Mouse (Mus musculus) heart, adult 2 months (tissue): ENCODE data around the gene Ttc21a. TPM values are rescaled to one million over a fixed set of nuclear protein-coding genes. Genes with fewer than 3 reads are reported as not detected.
A peak's percentile ranks its signal among the peaks of the same experiment; 100 is the strongest.

Experiments used
- DNase-seq, 2 experiments: peaks; one replicate each; pipeline ENCODE4 v3.0.0; 2021
- H3K27ac ChIP-seq: fragments of 200-600 bp; 2 replicates; pipeline ENCODE4 v1.8.1; 2022
- H3K27me3 ChIP-seq: fragments of 200-500 bp; 2 replicates; pipeline ENCODE4 v1.6.1; 2012; ENCODE audit warnings: mild to moderate bottlenecking, low read length, inconsistent platforms, mixed read lengths; ENCODE audit not compliant: control insufficient read depth, insufficient read depth
- H3K36me3 ChIP-seq: fragments of 200-500 bp; 2 replicates; pipeline ENCODE4 v1.6.1; 2012; ENCODE audit warnings: low read length, inconsistent platforms; ENCODE audit not compliant: control insufficient read depth, insufficient read depth
- H3K4me1 ChIP-seq: fragments of 200-500 bp; 2 replicates; pipeline ENCODE4 v1.6.1; 2011; ENCODE audit warnings: low read length; ENCODE audit not compliant: control insufficient read depth, insufficient read depth
- H3K4me3 ChIP-seq: fragments of 200-600 bp; 2 replicates; pipeline ENCODE4 v1.8.1; 2022
- H3K79me2 ChIP-seq: fragments of 200-500 bp; replicated peaks from 2 replicates; pipeline ENCODE4 v1.6.1; 2012; ENCODE audit warnings: mild to moderate bottlenecking, inconsistent platforms, low read length, moderate library complexity, mixed read lengths; ENCODE audit not compliant: control insufficient read depth, insufficient read depth
- H3K9ac ChIP-seq: fragments of 200-500 bp; 2 replicates; pipeline ENCODE4 v1.6.1; 2012; ENCODE audit warnings: low read depth, mild to moderate bottlenecking, control low read depth, inconsistent platforms, low read length, mixed read lengths
- CTCF ChIP-seq: fragments of 200-600 bp; IDR thresholded peaks from 2 replicates; pipeline ENCODE4 v1.8.1; 2022; ENCODE audit warnings: antibody characterized with exemption, mild to moderate bottlenecking, moderate library complexity
- EP300 ChIP-seq: fragments of 200-500 bp; IDR thresholded peaks from 2 replicates; pipeline ENCODE4 v1.6.1; 2011; ENCODE audit warnings: low read depth, low read length, control low read depth; ENCODE audit not compliant: insufficient read depth
- POLR2A ChIP-seq: fragments of 200-500 bp; IDR thresholded peaks from 2 replicates; pipeline ENCODE4 v1.6.1; 2011; ENCODE audit warnings: mild to moderate bottlenecking, low read depth, low read length, control low read depth; ENCODE audit not compliant: insufficient read depth
- WGBS: fragments of 180-500 bp; shearing (Covaris S2); methylation state at CpG from one replicate; pipeline ENCODE4 v1.1.7; 2018; 5-methylcytosine and 5-hydroxymethylcytosine counted together
- intact Hi-C: fragments of 180-260 bp; cut with DNase I; formaldehyde crosslinking; loops from one replicate; pipeline ENCODE4 v1.15.1; 2025
- polyA plus RNA-seq: library from polyadenylated mRNA; depleted of rRNA; stranded (reverse); fragments of >200 nt; gene quantifications from 2 replicates; pipeline ENCODE4 v1.2.3, GENCODE M21; 2012
- total RNA-seq, 2 experiments: library from RNA; stranded (reverse); gene quantifications; 2 replicates each; pipeline ENCODE4 v1.2.3; 2021

Gene Ttc21a
- total and polyA plus RNA-seq, 3 experiments, result 0.70 TPM; not detected in 2

DNA sequence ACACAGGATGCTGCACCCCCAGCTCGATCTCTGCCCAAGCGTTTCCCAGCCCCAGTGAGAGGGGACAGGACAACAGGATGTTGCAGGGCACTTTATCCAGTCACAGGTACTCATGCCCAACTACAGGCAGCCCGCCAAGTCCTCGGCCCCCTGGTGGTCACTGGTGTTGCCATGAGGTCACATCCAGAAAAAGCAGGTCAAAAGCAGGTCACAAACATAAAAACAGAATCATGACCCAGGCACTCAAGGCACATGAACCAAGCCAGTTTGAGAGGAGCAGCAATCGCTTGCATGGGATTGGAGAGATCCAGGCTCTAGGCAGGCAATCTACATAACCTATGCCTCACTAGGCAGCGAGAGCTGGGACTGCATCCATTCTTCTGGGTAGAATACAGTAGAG, 32.8 kb downstream of the Ttc21a start:
- Histone ChIP-seq H3K4me1 (peaks cover 9% of the 10 kb centered on the region), H3K27me3 (no peaks in the 10 kb centered on the region), H3K27ac (peak overlapping the region; percentile 11; the same call in 1 of the 2 replicates), H3K9ac (no peak overlapping the region), H3K36me3 (peaks cover 4% of the 10 kb centered on the region), H3K79me2 (no peaks in the 10 kb centered on the region), H3K4me3 (no peak overlapping the region)
- TF ChIP-seq CTCF (peak; percentile 64), EP300 (no peak), POLR2A (no peak)
- DNase-seq, result peak; percentile 48 to 73
- 31% methylated on average over 6 of the region's 6 CpGs for WGBS
- intact Hi-C loops, result no loop called here

DNA sequence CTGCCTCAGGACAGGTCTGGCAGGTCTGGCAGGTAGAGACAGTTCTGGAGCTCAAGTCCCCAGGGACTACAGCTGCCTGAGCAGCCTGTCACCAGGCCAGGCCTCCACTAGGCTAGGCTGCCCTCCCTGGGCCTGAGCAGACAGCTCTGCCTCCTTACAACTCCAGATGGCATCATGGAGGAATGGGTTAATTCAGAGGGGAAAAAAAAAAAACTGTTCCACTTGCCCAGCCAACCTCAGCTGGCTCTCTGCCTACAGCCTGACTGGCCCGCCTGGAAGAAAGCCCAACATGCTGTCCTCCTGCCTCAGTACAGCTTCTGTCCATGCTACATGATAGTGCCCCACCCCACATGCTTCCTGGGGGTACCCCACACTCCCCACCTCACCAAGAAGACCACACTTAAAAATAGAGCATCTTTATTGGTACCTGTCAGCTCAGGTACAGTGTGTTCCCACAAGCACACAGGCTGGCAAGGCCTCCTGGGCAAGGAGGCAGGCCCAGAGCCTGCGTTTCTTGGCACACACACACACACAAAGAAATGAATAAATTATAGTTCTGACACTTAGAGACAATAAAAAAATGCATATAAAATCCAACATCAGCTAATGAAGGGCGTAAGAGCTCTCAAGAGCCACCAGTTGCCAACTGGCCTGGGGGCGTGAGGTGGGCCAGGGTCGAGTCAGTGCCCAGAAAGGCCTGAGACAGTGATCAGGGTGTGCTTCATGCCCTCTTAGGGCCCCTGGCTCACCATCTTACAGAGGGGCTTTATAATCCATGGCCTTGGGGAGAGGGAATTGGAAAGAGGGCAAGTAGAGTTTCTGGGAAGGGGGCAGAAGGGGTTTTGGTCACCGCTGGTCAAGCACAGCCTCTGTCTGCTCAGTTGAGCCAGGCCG, 33.6 kb downstream of the Ttc21a start:
- Histone ChIP-seq H3K36me3 (peaks cover 4% of the 10 kb centered on the region), H3K9ac (no peak overlapping the region), H3K4me1 (peaks cover 9% of the 10 kb centered on the region), H3K4me3 (no peak overlapping the region), H3K27me3 (no peaks in the 10 kb centered on the region), H3K27ac (peak overlapping the region; percentile 11; the same call in 1 of the 2 replicates), H3K79me2 (no peaks in the 10 kb centered on the region)
- peak in 1 of 2 experiments; percentile 45 for DNase-seq
- intact Hi-C loops, result no loop called here
- WGBS, result 75% methylated on average over 7 of the region's 7 CpGs
- TF ChIP-seq POLR2A, result no peak
- 0 out of 2 replicates have a peak, but pooled peaks have one; percentile 21 for TF ChIP-seq EP300

DNA sequence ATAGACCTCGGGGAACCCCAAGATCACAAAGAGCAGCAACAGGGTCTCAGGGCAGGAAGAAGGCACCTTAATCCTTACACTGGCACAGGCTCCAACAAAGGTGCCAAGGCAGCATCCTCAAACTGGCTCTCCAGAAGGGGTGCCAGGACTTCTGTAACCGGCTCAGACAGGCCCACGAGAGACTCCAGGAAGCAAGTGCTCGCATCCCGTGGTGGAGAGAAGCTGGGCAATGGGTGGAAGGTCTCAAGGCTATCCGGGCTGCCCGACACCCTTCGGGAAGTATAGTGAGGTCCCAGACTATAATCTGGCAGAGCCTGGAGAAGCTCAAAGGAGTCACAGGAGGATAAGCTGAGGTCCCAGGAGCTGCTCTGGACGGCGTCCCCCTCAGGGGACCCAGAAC, 34.8 kb downstream of the Ttc21a start:
- TF ChIP-seq EP300 (no peak), CTCF (no peak), POLR2A (no peak)
- Histone ChIP-seq H3K4me3 (no peak overlapping the region), H3K27ac (no peak overlapping the region), H3K36me3 (peaks cover 4% of the 10 kb centered on the region), H3K9ac (no peak overlapping the region), H3K27me3 (no peaks in the 10 kb centered on the region), H3K4me1 (peaks cover 15% of the 10 kb centered on the region), H3K79me2 (no peaks in the 10 kb centered on the region)
- WGBS, result 75% methylated on average over 10 of the region's 10 CpGs
- intact Hi-C loops, result no loop called here
- no peak for DNase-seq

DNA sequence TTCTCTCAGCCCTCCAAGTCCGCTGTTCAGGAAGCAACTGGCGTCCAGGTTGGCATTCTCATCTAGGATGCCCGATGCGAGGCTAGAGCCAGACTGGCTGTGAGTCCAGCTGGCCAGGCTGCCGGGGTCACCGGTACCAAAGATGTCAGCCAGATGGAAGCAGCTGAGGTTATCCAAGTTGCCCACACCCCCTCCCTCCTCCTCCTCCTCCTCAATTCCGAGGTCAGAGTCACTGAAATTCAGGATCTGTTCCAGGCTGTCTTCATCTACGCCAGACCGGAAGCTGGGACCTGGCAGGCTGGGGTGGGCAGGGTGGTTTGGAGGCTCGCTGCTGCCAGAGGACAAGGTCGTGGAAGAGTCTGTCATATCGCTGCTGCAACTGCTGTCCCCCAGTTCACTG, 35.2 kb downstream of the Ttc21a start:
- H3K9ac ChIP-seq, result no peak overlapping the region
- DNase-seq, result peak; percentile 57 to 82
- 53% methylated on average over 12 of the region's 12 CpGs for WGBS
- peaks cover 4% of the 10 kb centered on the region for H3K36me3 ChIP-seq
- peak overlapping the region; percentile 23; the same call in 1 of the 2 replicates for H3K27ac ChIP-seq
- no peaks in the 10 kb centered on the region for H3K27me3 ChIP-seq
- TF ChIP-seq POLR2A (no peak), EP300 (0 out of 2 replicates have a peak, but pooled peaks have one; percentile 47)
- H3K4me1 ChIP-seq, result peaks cover 18% of the 10 kb centered on the region
- no peaks in the 10 kb centered on the region for H3K79me2 ChIP-seq
- no peak overlapping the region for H3K4me3 ChIP-seq
- intact Hi-C loops, result no loop called here

DNA sequence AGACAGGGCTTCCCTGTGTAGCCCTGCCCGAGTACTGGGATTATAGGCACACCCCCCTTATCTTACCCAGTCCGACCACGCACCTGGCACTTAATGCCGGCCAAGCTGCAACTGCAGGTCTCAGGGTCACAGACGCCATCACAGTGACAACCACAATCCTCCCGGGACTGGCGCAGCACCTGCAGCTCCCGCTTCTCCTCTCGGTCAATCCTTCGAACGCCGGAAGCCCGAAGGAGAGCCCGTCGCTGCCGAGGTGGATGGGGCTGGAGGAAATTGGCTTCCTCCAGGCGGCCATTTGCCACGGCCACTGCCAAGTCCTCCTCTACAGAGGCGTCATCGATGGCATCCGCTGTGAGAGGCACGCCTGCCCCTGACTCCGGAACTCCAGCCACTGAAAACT, 35.9 kb downstream of the Ttc21a start:
- DNase-seq, result no peak
- Histone ChIP-seq H3K9ac (no peak overlapping the region), H3K4me3 (no peak overlapping the region), H3K4me1 (peaks cover 24% of the 10 kb centered on the region), H3K79me2 (no peaks in the 10 kb centered on the region), H3K27ac (no peak overlapping the region; the same call in 1 of the 2 replicates), H3K36me3 (peaks cover 4% of the 10 kb centered on the region), H3K27me3 (no peaks in the 10 kb centered on the region)
- intact Hi-C loops, result no loop called here
- WGBS, result 85% methylated on average over 23 of the region's 23 CpGs
- TF ChIP-seq POLR2A (no peak), EP300 (no peak), CTCF (no peak)
